Mouse (Mus musculus) E14TG2a.4 (cell line): Measurements from ENCODE around the gene Gm14744.
"Not testable (repeated sequence)": the region's sequence is repeated elsewhere in the genome, so short reads cannot be mapped to it uniquely, and the experiment has no call there.

Source experiments
- H3K27me3 ChIP-seq: 2 replicates; pipeline ENCODE4 v1.6.1; 2014; ENCODE audit warnings: low read length, control low read depth; ENCODE audit not compliant: insufficient read depth
- H3K36me3 ChIP-seq: 2 replicates; pipeline ENCODE4 v1.6.1; 2014; ENCODE audit warnings: low read length, control low read depth; ENCODE audit not compliant: insufficient read depth
- H3K4me1 ChIP-seq: replicated peaks from 2 replicates; pipeline ENCODE4 v1.6.1; 2014; ENCODE audit warnings: low read depth, low read length, control low read depth
- H3K4me3 ChIP-seq: replicated peaks from 2 replicates; pipeline ENCODE4 v1.5.1; 2014; ENCODE audit warnings: mild to moderate bottlenecking, low read length
- H3K9me3 ChIP-seq: 2 replicates; pipeline ENCODE4 v1.6.1; 2014; ENCODE audit warnings: low read length, control low read depth
- CTCF ChIP-seq: conservative IDR thresholded peaks from 2 replicates; pipeline ENCODE4 v1.5.1; 2014; ENCODE audit warnings: low read length
- NANOG ChIP-seq: IDR thresholded peaks from 2 replicates; pipeline ENCODE4 v1.6.1; 2014; ENCODE audit warnings: borderline replicate concordance, low read length, mixed read lengths
- POU5F1 ChIP-seq: IDR thresholded peaks from 2 replicates; pipeline ENCODE4 v1.6.1; 2014; ENCODE audit warnings: low read length, borderline replicate concordance

The Gm14744 gene

GRCm38 (mm10) chrX:77864458-77864857 is at the start of gene Gm14744:
Gm14744 (plus strand) TSS chrX:77864758.
- not testable (repeated sequence) for H3K36me3 ChIP-seq, H3K9me3 ChIP-seq, H3K4me3 ChIP-seq, H3K27me3 ChIP-seq, H3K4me1 ChIP-seq

GRCm38 (mm10) chrX:77853523-77853922 is 11.0 kb upstream of the Gm14744 start, which contains the start of gene Pbsn:
Pbsn (minus strand) TSS chrX:77853623.
- TF ChIP-seq POU5F1 (no peak), CTCF (no peak), NANOG (no peak)
- H3K4me3 ChIP-seq: no peak within 1 kb of the TSS
- no peaks in the 10 kb centered on the region for H3K27me3 ChIP-seq
- no peaks in the 10 kb centered on the region for H3K36me3 ChIP-seq
- no peaks in the 10 kb centered on the region for H3K4me1 ChIP-seq
- no peaks in the 10 kb centered on the region for H3K9me3 ChIP-seq

GRCm38 (mm10) chrX:77880033-77880432 is 15.5 kb downstream of the Gm14744 start:
- not testable (repeated sequence) for H3K9me3 ChIP-seq, H3K4me3 ChIP-seq, H3K27me3 ChIP-seq, H3K4me1 ChIP-seq, H3K36me3 ChIP-seq
- TF ChIP-seq CTCF: 0 out of 2 replicates have a peak, but pooled peaks have one; percentile 13
